Mouse (Mus musculus): ENCODE measurements around the gene Pygo2. TPM values are rescaled to one million over a fixed set of nuclear protein-coding genes. Genes with fewer than 3 reads are reported as not detected.

Pygo2 gene
- total RNA-seq, 2 experiments from 2014 or later = 13.8 to 16.6 TPM

Other genes starting within 250 kb of the Pygo2 start
- 1 to 10 TPM; 4.6 to 5.5 TPM for gene Fam189b, start 247.1 kb upstream of the Pygo2 start, total RNA-seq (2021)
- gene Gba, start 227.3 kb upstream of the Pygo2 start, total RNA-seq (2021) = 10 to 100 TPM; 21.3 to 21.8 TPM
- 1 to 10 TPM; 6.8 to 9.4 TPM for gene Thbs3, start 215.0 kb upstream of the Pygo2 start, total RNA-seq (2021)
- gene Mtx1, start 203.1 kb upstream of the Pygo2 start, total RNA-seq (2021) = 10 to 100 TPM; 58.0 to 60.0 TPM
- gene Muc1, start 201.2 kb upstream of the Pygo2 start, total RNA-seq (2021) = under 1 TPM; 0.14 to 0.46 TPM
- 10 to 100 TPM; 82.3 to 87.0 TPM for gene Krtcap2, start 184.2 kb upstream of the Pygo2 start, total RNA-seq (2021)
- gene Trim46, start 183.9 kb upstream of the Pygo2 start, total RNA-seq (2021) = under 1 TPM; 0.42 to 0.62 TPM
- 10 to 100 TPM; 50.0 to 52.3 TPM for gene Dpm3, start 170.9 kb upstream of the Pygo2 start, total RNA-seq (2021)
- 10 to 100 TPM; 20.5 to 23.0 TPM for gene Slc50a1, start 159.6 kb upstream of the Pygo2 start, total RNA-seq (2021)
- gene Efna1, start 149.1 kb upstream of the Pygo2 start, total RNA-seq (2021) = 10 to 100 TPM; 28.3 to 42.6 TPM
- gene Efna3, start 107.2 kb upstream of the Pygo2 start, total RNA-seq (2021) = not detected
- under 1 TPM; 0.19 to 0.22 TPM for gene Efna4, start 92.2 kb upstream of the Pygo2 start, total RNA-seq (2021)
- gene Adam15, start 80.2 kb upstream of the Pygo2 start, total RNA-seq (2021) = 10 to 100 TPM; 56.5 to 62.6 TPM
- not detected for gene Dcst2, start 68.2 kb upstream of the Pygo2 start, total RNA-seq (2021)
- gene Dcst1, start 65.0 kb upstream of the Pygo2 start, total RNA-seq (2021) = not detected
- 10 to 100 TPM; 20.8 to 23.5 TPM for gene Zbtb7b, start 35.4 kb upstream of the Pygo2 start, total RNA-seq (2021)
- gene Lenep, start 27.4 kb upstream of the Pygo2 start, total RNA-seq (2021) = under 1 TPM; 0.24 to 0.72 TPM
- gene Flad1, start 18.3 kb upstream of the Pygo2 start, total RNA-seq (2021) = 10 to 100 TPM; 44.0 to 55.1 TPM
- gene Cks1b, start 11.8 kb upstream of the Pygo2 start, total RNA-seq (2021) = 1 to 10 TPM; 5.1 to 5.4 TPM
- 10 to 100 TPM; 34.1 to 36.6 TPM for gene Shc1, start 11.8 kb upstream of the Pygo2 start, total RNA-seq (2021)
- gene Pbxip1, start 6.5 kb downstream of the Pygo2 start, total RNA-seq (2021) = 10 to 100 TPM; 57.0 to 58.0 TPM
- gene Pmvk, start 24.3 kb downstream of the Pygo2 start, total RNA-seq (2021) = 1 to 10 TPM; 7.0 to 9.2 TPM
- gene Kcnn3, start 90.0 kb downstream of the Pygo2 start, total RNA-seq (2021) = 1 to 10 TPM; 1.9 to 2.3 TPM

Measured in heart, postnatal 36 days (tissue).